Mouse (Mus musculus) midbrain, embryonic 15.5 days (tissue): ENCODE measurements around the gene Slc4a3. TPM values are rescaled to one million over a fixed set of nuclear protein-coding genes. Genes with fewer than 3 reads are reported as not detected.

Source experiments
- ATAC-seq: fragments of 200-750 bp; cut with Nextera tagmentation; replicated peaks from 2 replicates; pipeline ENCODE4 v1.8.0; 2017; ENCODE audit warnings: moderate TSS enrichment
- H3K27ac ChIP-seq: fragments of 300-500 bp; sonication (generic); 2 replicates; pipeline ENCODE4 v1.5.1; 2015; ENCODE audit warnings: mild to moderate bottlenecking, inconsistent platforms
- H3K27me3 ChIP-seq: fragments of 300-500 bp; sonication (generic); replicated peaks from 2 replicates; pipeline ENCODE4 v1.6.1; 2015; ENCODE audit warnings: inconsistent platforms
- H3K36me3 ChIP-seq: fragments of 300-500 bp; sonication (generic); replicated peaks from 2 replicates; pipeline ENCODE4 v1.6.1; 2015; ENCODE audit warnings: inconsistent platforms
- H3K4me1 ChIP-seq: fragments of 300-500 bp; sonication (generic); 2 replicates; pipeline ENCODE4 v1.6.1; 2015; ENCODE audit warnings: inconsistent platforms
- H3K4me2 ChIP-seq: fragments of 300-500 bp; sonication (generic); 2 replicates; pipeline ENCODE4 v1.6.1; 2015; ENCODE audit warnings: inconsistent platforms, mild to moderate bottlenecking, moderate library complexity
- H3K4me3 ChIP-seq: fragments of 300-500 bp; sonication (generic); 2 replicates; pipeline ENCODE4 v1.5.1; 2015; ENCODE audit warnings: mild to moderate bottlenecking, inconsistent platforms
- H3K9ac ChIP-seq: fragments of 300-500 bp; sonication (generic); 2 replicates; pipeline ENCODE4 v1.6.1; 2015; ENCODE audit warnings: mild to moderate bottlenecking, inconsistent platforms
- H3K9me3 ChIP-seq: fragments of 300-500 bp; sonication (generic); 2 replicates; pipeline ENCODE4 v1.6.1; 2016; ENCODE audit warnings: inconsistent platforms
- WGBS: fragments of 180-500 bp; shearing (Covaris S2); methylation state at CpG from one replicate; pipeline ENCODE4 v1.1.7; 2015; ENCODE audit warnings: mixed read lengths; 5-methylcytosine and 5-hydroxymethylcytosine counted together
- polyA plus RNA-seq: library from polyadenylated mRNA; unstranded; fragments of >200 nt; fragmentation: Nextera tagmentation; extraction: Ambion mirVana; gene quantifications from 2 replicates; pipeline ENCODE4 v1.2.1, GENCODE M21; 2015

The Slc4a3 gene
- polyA plus RNA-seq, 1 experiment from 2014 or later, result 79.6 TPM

DNA sequence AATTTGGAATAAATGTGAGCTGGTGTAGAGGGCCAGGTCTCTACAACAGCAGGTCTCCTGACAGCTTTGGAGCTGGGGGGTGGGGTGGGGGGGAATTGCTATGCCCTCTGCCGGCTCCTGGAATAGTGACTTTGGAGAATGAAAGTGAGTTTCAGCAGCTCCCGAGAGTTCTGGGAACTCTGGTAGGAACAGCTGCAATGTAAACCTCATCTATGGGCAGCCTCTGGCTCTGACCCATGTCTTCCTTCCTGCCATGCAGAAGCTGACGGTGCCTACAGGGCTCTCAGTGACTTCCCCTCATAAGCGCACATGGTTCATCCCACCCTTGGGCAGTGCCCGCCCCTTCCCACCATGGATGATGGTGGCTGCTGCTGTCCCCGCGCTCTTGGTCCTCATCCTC is 9.6 kb downstream of the Slc4a3 start:
- H3K9me3 ChIP-seq, result no peaks in the 10 kb centered on the region
- ATAC-seq, result no peak
- no peak overlapping the region for H3K9ac ChIP-seq
- WGBS, result 92% methylated on average over 7 of the region's 7 CpGs
- H3K4me3 ChIP-seq, result no peak overlapping the region
- peaks cover 12% of the 10 kb centered on the region for H3K4me1 ChIP-seq
- no peak overlapping the region for H3K27ac ChIP-seq
- no peak overlapping the region for H3K4me2 ChIP-seq
- no peaks in the 10 kb centered on the region for H3K27me3 ChIP-seq
- peaks cover 42% of the 10 kb centered on the region; the same call in 1 of the 2 replicates for H3K36me3 ChIP-seq

DNA sequence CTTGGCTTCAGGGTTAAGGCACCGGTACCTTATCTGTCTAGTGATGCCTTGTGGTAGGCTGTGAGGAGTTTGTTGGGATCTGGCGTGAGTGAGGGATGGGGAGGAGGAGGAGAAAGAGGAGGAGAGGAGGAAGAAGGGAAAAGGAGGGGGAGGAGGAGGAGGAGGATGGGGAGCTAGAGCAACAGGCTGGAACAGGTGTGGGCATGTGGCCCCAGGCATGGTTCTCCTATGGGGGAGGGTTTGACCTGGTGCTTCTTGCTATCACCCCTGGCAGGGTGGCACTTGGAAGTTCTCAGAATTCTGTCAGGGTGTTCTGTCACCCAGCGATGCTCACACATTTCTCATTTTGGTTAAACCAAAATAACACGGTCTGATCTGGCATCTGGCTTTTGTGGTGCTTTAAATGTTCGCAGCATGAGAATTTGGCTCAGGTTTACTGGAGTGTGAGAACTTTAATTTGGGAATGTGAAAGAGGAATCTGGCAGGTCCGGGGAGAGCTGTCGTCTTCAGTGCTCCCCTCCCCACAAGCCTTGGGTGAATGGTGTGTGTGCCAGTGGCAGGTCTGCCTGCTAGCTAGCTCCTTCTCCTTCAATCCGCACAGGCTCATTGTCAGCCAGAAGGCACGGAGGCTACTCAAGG is 10.2 kb downstream of the Slc4a3 start:
- H3K4me3 ChIP-seq, result no peak overlapping the region
- H3K9ac ChIP-seq, result no peak overlapping the region
- no peak overlapping the region for H3K27ac ChIP-seq
- no peaks in the 10 kb centered on the region for H3K27me3 ChIP-seq
- H3K4me2 ChIP-seq, result no peak overlapping the region
- H3K9me3 ChIP-seq, result no peaks in the 10 kb centered on the region
- no peak for ATAC-seq
- WGBS, result 82% methylated on average over 9 of the region's 9 CpGs
- peaks cover 12% of the 10 kb centered on the region for H3K4me1 ChIP-seq
- H3K36me3 ChIP-seq, result peaks cover 42% of the 10 kb centered on the region; the same call in 1 of the 2 replicates

DNA sequence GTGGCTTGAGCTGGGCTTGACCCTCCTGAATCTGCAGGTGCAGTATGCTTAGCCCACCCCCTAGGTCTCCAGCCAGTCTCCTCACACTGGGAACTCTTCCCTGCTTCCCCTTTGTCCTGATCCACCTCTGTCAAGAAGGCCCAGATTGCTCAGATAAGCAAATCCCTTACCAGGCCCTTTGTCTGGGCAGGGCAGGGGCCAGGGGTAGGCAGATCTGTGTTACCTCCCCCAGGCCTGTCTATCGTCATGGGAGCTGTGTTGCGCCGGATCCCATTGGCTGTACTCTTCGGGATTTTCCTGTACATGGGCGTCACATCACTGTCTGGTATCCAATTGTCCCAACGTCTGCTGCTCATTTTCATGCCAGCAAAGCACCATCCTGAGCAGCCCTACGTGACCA is 11.0 kb downstream of the Slc4a3 start:
- Histone ChIP-seq H3K9me3 (no peaks in the 10 kb centered on the region), H3K36me3 (peaks cover 34% of the 10 kb centered on the region; the same call in 1 of the 2 replicates), H3K27ac (no peak overlapping the region), H3K27me3 (no peaks in the 10 kb centered on the region), H3K4me3 (no peak overlapping the region), H3K4me1 (peaks cover 18% of the 10 kb centered on the region), H3K4me2 (no peak overlapping the region), H3K9ac (no peak overlapping the region)
- ATAC-seq, result no peak
- 87% methylated on average over 7 of the region's 7 CpGs for WGBS

DNA sequence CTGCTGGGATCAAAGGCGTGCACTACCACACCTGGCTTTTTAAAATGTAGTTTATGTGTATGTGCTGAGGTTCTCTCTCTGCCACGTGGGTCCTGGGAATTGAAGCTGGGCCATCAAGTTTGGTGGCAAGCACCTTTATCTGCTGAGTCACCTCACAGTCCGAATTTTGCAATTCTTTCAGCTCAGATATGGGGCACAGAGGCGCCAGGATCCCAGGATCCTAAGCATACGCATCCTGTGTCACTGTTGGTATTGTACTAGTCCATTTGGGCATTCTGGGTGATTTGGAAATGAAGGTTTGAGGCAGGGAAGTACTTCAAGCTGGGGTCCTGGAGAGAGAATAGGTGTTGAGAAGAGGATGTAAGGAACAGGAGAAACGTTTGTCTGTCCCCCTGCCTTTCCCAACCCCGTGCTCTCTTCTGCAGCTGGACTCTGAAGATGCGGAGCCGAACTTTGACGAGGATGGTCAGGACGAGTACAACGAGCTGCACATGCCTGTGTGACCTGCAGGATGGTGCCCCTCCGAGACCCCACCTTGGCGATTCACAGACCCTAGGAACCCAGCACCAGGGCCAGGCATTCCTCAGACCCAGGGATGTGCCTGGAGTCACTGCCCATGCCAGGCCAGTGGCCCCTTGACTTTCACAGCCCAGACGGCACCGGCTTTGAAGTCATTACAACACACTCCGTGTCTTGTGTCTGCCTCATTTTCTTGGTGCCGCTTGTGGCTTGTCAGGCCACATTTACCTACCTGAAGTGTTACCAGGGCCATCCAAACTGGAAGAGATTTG is 12.5 kb downstream of the Slc4a3 start:
- no peak overlapping the region for H3K9ac ChIP-seq
- ATAC-seq, result no peak; the same call in 1 of the 2 replicates
- 88% methylated on average over 18 of the region's 18 CpGs for WGBS
- 0 out of 2 replicates have a peak, but pooled peaks cover 2% of the 10 kb centered on the region for H3K9me3 ChIP-seq
- H3K4me1 ChIP-seq, result peaks cover 18% of the 10 kb centered on the region
- H3K4me2 ChIP-seq, result no peak overlapping the region
- no peak overlapping the region for H3K4me3 ChIP-seq
- H3K27ac ChIP-seq, result peak overlapping the region; percentile 45; the same call in 1 of the 2 replicates
- H3K27me3 ChIP-seq, result no peaks in the 10 kb centered on the region
- H3K36me3 ChIP-seq, result peaks cover 20% of the 10 kb centered on the region; the same call in 1 of the 2 replicates

DNA sequence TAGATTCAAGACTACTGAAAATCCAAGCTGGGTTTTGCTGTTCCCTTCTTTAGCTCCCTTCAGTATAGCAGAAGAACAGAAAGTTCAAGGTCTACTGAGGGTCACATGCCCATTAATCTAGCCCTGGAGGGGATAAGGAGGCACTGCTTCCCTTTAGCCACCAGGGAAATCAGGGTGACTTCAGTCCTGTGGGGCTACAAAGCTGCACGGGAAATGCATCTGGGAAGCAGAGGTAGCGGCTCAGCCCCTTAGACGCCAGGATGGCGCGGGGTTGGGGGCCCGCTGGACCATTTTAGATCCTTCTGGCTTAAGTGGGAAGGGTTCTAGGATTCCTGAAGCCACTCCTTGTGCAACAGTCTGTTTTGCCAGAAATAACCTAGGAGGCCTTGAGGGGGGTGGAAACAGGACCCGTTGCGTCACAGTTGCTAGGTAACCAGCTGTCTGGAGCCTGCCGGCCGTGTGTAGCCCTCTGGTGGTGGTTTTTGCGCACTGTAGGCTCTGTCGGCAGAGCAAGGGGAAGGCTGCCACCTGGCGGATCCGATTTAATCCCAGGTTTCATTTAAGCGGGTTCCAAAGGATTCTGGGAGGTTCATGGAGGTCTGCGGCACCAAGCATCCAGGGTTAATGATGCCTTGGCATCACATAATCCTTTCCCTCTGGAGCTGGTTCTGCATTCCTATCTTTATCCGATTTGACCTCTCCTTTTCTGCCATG is 13.3 kb downstream of the Slc4a3 start:
- H3K4me1 ChIP-seq, result peaks cover 18% of the 10 kb centered on the region
- no peaks in the 10 kb centered on the region for H3K27me3 ChIP-seq
- ATAC-seq, result peak; percentile 93
- peak overlapping the region; percentile 40 for H3K4me2 ChIP-seq
- peak overlapping the region; percentile 56 for H3K27ac ChIP-seq
- 0 out of 2 replicates have a peak, but pooled peaks cover 2% of the 10 kb centered on the region for H3K9me3 ChIP-seq
- 9% methylated on average over 17 of the region's 17 CpGs for WGBS
- H3K36me3 ChIP-seq, result peaks cover 12% of the 10 kb centered on the region; the same call in 1 of the 2 replicates
- no peak overlapping the region for H3K9ac ChIP-seq
- H3K4me3 ChIP-seq, result no peak overlapping the region

DNA sequence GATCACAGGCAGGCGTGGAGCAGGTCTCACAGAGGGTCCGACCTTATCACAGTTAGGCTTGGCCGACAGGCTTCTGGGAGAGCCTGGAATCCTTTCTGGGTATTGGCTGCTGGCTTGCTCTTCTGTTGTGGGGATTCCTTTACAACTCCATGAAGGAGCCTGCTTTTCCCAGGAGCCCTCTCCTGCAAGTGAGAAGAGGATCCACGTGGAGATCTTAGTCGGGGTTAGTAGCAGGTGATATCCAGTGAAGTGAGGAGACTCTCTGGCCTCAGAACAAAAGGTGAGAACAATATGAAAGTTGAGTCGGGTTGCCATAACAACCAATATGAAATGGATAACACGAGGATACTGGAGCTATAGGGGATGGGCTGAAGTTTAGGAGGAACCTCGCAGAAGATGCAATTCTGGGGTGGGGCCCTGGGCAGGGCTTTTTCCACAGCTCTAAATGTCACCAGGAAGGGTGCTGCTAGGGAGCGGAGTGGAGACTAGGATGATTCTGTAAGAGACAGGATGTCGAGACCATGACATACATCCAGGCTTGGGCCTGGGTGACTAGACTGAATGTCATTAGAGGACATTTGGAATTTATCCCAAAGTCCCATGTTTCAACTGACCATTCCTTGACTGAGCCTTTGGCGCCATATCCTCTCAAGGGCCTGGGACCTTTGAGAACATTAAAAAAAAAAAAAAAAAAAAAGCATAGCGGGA is 14.3 kb downstream of the Slc4a3 start:
- Histone ChIP-seq H3K27ac (peak overlapping the region; percentile 56; the same call in 1 of the 2 replicates), H3K9me3 (0 out of 2 replicates have a peak, but pooled peaks cover 2% of the 10 kb centered on the region), H3K4me1 (peaks cover 18% of the 10 kb centered on the region), H3K27me3 (no peaks in the 10 kb centered on the region), H3K4me3 (no peak overlapping the region), H3K9ac (no peak overlapping the region), H3K4me2 (no peak overlapping the region), H3K36me3 (peaks cover 7% of the 10 kb centered on the region; the same call in 1 of the 2 replicates)
- 81% methylated on average over 12 of the region's 12 CpGs for WGBS
- peak; percentile 12; the same call in 1 of the 2 replicates for ATAC-seq

DNA sequence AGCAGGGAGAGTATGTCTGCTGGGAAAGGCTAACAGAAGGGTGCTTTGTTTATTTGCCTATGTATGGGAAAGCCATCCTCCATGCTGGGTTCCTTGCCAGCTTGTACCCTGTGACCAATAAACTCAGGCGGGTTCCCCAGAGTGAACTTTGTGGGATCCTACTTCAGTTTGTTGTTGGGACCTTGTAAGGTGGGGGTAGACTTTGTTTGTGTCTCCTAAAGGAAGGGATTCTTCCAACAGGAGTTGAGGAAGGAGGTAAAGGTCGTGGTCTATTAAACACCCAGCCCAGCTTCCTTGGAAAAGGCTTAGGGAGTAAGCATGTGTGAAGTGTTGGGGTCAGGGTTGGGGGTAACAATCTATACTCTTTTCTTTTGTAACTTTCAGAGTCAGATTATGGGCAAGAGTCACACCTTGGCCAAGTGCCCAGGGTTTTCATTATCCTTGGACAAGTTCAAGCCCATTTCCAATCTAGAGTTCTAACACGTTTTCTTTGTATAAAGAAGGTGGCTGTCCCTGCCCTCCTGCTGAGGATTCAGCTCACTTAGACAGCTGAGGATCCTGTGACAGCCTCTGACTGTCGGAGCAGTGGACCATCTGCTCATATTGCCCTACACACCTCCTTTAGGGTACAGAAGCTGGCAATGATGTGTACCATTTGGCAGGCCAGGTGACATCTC is 15.3 kb downstream of the Slc4a3 start:
- peaks cover 18% of the 10 kb centered on the region for H3K4me1 ChIP-seq

DNA sequence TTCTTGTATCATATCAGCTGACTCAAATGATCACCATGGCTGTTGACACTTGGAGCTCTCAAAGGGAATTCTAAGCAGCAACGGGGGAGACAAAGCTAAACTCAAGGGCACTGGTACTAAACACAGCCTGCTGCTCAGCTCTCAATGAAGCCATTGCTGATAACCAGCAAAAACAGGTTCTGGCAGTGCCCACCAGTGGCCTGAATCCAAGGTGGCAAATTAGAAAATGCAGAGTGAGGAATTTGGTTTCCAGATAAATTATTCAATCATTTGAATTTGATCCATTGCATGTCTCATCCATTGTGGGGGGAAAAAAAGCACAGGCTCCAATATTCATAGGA is 15.8 kb downstream of the Slc4a3 start:
- 47% methylated on average over 1 of the region's 1 CpGs for WGBS
- peaks cover 6% of the 10 kb centered on the region; the same call in 1 of the 2 replicates for H3K36me3 ChIP-seq
- ATAC-seq, result no peak
- H3K9me3 ChIP-seq, result 0 out of 2 replicates have a peak, but pooled peaks cover 2% of the 10 kb centered on the region
- peaks cover 18% of the 10 kb centered on the region for H3K4me1 ChIP-seq
- H3K4me2 ChIP-seq, result no peak overlapping the region
- no peak overlapping the region for H3K9ac ChIP-seq
- H3K27me3 ChIP-seq, result no peaks in the 10 kb centered on the region
- 0 out of 2 replicates have a peak overlapping the region, but pooled peaks have one; percentile 7 for H3K27ac ChIP-seq
- H3K4me3 ChIP-seq, result no peak overlapping the region

More for the DNA sequence above, 15.3 kb downstream of the Slc4a3 start:
- no peak overlapping the region for H3K9ac ChIP-seq
- 0 out of 2 replicates have a peak, but pooled peaks cover 2% of the 10 kb centered on the region for H3K9me3 ChIP-seq
- peaks cover 7% of the 10 kb centered on the region; the same call in 1 of the 2 replicates for H3K36me3 ChIP-seq
- H3K4me2 ChIP-seq, result no peak overlapping the region
- H3K4me3 ChIP-seq, result no peak overlapping the region
- WGBS, result 47% methylated on average over 4 of the region's 4 CpGs
- ATAC-seq, result no peak
- H3K27me3 ChIP-seq, result no peaks in the 10 kb centered on the region
- H3K27ac ChIP-seq, result 0 out of 2 replicates have a peak overlapping the region, but pooled peaks have one; percentile 7

DNA sequence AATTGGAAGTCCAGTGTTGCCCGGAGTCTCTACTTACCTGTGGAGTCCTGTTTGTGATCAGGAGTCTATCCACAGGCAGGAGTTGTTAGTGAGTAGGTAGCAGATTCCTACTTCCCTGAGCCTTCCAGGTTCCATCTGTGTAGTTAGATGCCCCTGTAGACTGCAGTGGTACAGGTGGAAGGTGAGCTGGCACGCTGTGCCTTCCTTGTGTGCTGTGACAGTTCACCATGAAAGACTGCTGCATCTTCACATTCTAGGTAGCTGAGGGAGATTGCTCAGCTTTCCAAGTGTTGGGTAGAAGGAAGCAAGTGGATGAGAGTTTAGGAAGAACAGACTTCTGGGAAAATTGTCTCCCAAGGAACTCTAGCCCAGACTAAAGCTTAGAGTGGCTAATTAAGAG is 18.0 kb downstream of the Slc4a3 start:
- no peak overlapping the region for H3K4me3 ChIP-seq
- 0 out of 2 replicates have a peak, but pooled peaks cover 2% of the 10 kb centered on the region for H3K9me3 ChIP-seq
- WGBS, result 91% methylated on average over 2 of the region's 2 CpGs
- H3K27ac ChIP-seq, result no peak overlapping the region
- ATAC-seq, result no peak
- H3K4me2 ChIP-seq, result no peak overlapping the region
- H3K27me3 ChIP-seq, result no peaks in the 10 kb centered on the region
- no peak overlapping the region for H3K9ac ChIP-seq
- H3K4me1 ChIP-seq, result peaks cover 17% of the 10 kb centered on the region
- no peaks in the 10 kb centered on the region for H3K36me3 ChIP-seq

DNA sequence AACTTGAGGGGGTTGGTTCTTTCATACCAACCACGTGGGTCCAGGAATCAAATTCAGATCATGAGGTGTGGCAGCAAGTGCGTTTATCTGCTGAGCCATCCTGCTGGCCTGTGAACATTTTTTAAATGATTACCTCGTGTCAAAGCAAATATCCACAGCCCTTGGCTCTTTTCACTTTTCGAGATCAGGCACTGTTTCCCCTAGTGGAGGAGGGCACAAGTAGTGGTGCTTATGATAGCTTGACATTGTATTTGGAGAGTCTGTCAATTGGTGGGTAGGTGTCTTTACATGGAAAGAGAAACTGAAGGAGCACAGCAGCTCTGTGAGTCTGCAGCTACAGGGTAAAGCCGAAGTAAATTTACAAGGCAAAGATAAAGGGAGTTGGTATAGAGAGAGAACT is 18.9 kb downstream of the Slc4a3 start:
- H3K4me1 ChIP-seq, result peaks cover 8% of the 10 kb centered on the region
- 63% methylated on average over 5 of the region's 5 CpGs for WGBS
- H3K4me2 ChIP-seq, result no peak overlapping the region
- ATAC-seq, result no peak
- H3K9me3 ChIP-seq, result 0 out of 2 replicates have a peak, but pooled peaks cover 2% of the 10 kb centered on the region
- H3K27ac ChIP-seq, result peak overlapping the region; percentile 45
- no peak overlapping the region for H3K9ac ChIP-seq
- no peaks in the 10 kb centered on the region for H3K27me3 ChIP-seq
- H3K36me3 ChIP-seq, result no peaks in the 10 kb centered on the region
- no peak overlapping the region for H3K4me3 ChIP-seq

DNA sequence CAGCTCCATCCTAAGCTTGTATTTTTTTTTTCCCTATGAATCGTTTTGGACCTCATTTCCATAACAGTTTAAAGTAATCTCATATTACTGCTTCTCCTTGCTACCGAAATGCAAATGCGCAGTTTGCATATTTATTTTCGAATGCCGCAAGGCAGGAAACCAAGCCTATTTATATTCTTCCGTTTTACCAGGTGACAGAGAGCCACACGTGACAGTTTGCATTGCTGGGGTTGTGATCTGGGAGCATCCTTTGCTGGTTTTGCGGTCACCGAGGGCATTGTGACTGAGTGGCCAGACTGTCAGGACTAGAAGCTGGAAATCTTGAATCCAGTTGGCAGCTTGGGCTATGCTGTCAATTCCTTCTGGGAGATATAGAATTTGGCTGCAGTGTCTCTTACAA is 19.6 kb downstream of the Slc4a3 start:
- no peak for ATAC-seq
- WGBS, result 56% methylated on average over 9 of the region's 9 CpGs
- H3K27ac ChIP-seq, result peak overlapping the region; percentile 50

More for the DNA sequence above, 19.6 kb downstream of the Slc4a3 start:
- Histone ChIP-seq H3K9ac (no peak overlapping the region), H3K27me3 (no peaks in the 10 kb centered on the region), H3K4me3 (no peak overlapping the region), H3K4me2 (no peak overlapping the region), H3K4me1 (peaks cover 6% of the 10 kb centered on the region; the same call in 1 of the 2 replicates), H3K9me3 (0 out of 2 replicates have a peak, but pooled peaks cover 2% of the 10 kb centered on the region), H3K36me3 (no peaks in the 10 kb centered on the region)
